Mouse (Mus musculus) G1E (cell line): Measurements from ENCODE around the gene Trak1.

ENCODE experiments used
- CTCF ChIP-seq: IDR thresholded peaks from 2 replicates; pipeline ENCODE4 v1.5.1; 2012; ENCODE audit warnings: low read depth, low read length, inconsistent platforms, mixed read lengths
- GATA1 ChIP-seq: IDR thresholded peaks from 2 replicates; pipeline ENCODE4 v1.6.1; 2012; ENCODE audit warnings: borderline replicate concordance, low read length, inconsistent platforms, mixed read lengths
- TAL1 ChIP-seq: conservative IDR thresholded peaks from 2 replicates; pipeline ENCODE4 v1.6.1; 2012; ENCODE audit warnings: low read depth, low read length, inconsistent platforms, mixed read lengths

DNA sequence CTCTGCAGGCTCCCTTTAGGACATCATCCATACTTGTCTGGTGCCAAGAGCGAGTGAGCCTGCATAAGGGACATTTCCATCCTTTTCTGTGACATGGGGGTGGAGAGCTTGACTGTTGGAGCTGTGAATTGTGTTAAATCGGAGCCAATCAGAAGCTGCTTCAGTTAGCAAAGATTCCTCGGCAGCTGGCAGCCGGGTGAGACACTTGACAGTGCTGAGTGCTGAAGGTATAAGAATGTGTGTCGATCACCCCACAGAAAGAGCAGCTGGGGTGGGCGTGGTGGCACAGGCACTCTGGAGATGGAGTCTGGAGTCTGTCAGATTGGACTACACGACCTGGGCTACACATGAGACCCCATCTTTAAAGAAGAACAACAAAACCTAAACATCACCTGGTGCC is 13.2 kb downstream of the Trak1 start:
- TF ChIP-seq CTCF (no peak), TAL1 (no peak), GATA1 (no peak)
